Mouse (Mus musculus): ENCODE measurements around the gene Nlrp10.

The Nlrp10 gene

DNA sequence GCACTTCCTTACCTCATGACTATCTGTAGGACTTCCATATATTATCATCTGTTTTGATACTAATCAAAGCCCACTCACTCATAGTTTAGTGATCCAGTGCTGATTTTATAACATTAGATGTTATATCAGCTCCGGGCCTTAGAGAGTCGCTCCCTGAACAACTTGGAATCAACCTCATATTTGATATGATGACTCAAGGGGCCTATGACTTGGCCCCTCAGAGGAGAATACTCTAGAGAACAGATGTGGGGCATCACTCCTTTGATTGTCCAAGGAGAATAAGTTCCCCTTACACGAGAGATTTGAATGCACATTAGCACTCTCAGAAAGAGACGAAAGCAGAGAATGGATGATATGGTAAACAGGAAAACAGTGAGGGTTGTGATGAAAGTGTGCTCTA is 45.1 kb downstream of the Nlrp10 start, which contains the start of gene Olfr518:
Olfr518 (minus strand) TSS at position 101 of the 400 bp plus-strand sequence.
- DNase-seq: no peak

DNA sequence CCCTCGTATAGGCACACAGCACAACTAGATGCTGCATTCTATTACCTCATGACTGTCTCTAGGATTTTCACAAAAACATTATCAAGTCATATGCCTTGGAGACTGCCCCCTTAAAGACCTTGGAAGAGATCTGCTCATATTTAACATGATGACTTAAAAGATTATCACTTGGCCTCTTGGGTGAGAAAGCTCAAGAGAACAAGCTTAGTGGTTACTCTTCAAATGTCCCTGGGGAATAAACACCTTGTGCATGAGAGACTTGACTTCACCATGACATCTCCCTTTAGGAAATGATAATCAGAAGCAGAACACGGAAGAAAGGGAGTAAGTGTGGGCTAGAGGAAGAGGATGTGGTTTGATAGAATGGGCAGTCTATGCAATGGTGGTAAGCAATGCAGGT is 57.7 kb downstream of the Nlrp10 start, which contains the start of gene Olfr517:
Olfr517 (minus strand) TSS at position 101 of the 400 bp plus-strand sequence.
- DNase-seq: no peak
